Comparison of ENCODE assay signal across 10 mouse cellular contexts in genomic region chr12:42987018-42987606, GRCm38 (mm10).
DNase-seq lines count a peak whose midpoint lies in the region; ATAC-seq lines count a peak whose summit lies in the region.
"Had no signal": no experiment of that assay in that cellular context is flagged by ENCODE, and none has a peak within 500 bp of the region (broad histone marks: within the 10 kb centered on the region; RNA-seq: fewer than 3 reads in every experiment).

No protein-coding gene starts in this region.

- no peaks in the 10 kb centered on the region for H3K36me3 ChIP-seq in forebrain, embryonic 12.5 days (replicated peaks)
- no peaks in the 10 kb centered on the region for H3K36me3 ChIP-seq in liver, embryonic 11.5 days (ENCODE audit: control insufficient read depth, insufficient read depth, low read length)

- DNase-seq in cerebellum, postnatal 10 days = peak; percentile 53 to 70
- no peak for DNase-seq in cerebellum, adult 11 months
- peak; percentile 6 to 30 for DNase-seq in layer of hippocampus, postnatal 10 days (ENCODE audit: low spot score in 2 of 2)
- peak; percentile 60 for DNase-seq in right cerebral cortex, adult 18-20 months
- no peak for DNase-seq in liver, embryonic 11.5 days (ENCODE audit: low spot score)
- DNase-seq in urinary bladder, postnatal 25 days (ENCODE audit: low spot score) = no peak
- DNase-seq in thymus, postnatal 14 days = no peak
- DNase-seq: kidney, postnatal 14 days had no signal

- no peak overlapping the region for H3K9ac ChIP-seq in forebrain, embryonic 12.5 days
- H3K9ac ChIP-seq in liver, embryonic 11.5 days (ENCODE audit: low read depth, low read length) = no peak overlapping the region

- no peak overlapping the region for H3K4me2 ChIP-seq in forebrain, embryonic 12.5 days
- no peak overlapping the region for H3K4me2 ChIP-seq in liver, embryonic 11.5 days

- no peak overlapping the region for H3K27ac ChIP-seq in forebrain, embryonic 12.5 days
- no peak overlapping the region for H3K27ac ChIP-seq in liver, embryonic 11.5 days (ENCODE audit: low read depth, low read length)

- peaks cover 3% of the 10 kb centered on the region; the same call in 1 of the 2 replicates for H3K4me1 ChIP-seq in forebrain, embryonic 12.5 days
- no peaks in the 10 kb centered on the region for H3K4me1 ChIP-seq in liver, embryonic 11.5 days (replicated peaks; ENCODE audit: control insufficient read depth, insufficient read depth, low read length)

- WGBS in forebrain, embryonic 12.5 days = 24% methylated on average over 2 of the region's 2 CpGs
- WGBS in liver, embryonic 11.5 days = 32% methylated on average over 2 of the region's 2 CpGs

- no peaks in the 10 kb centered on the region for H3K9me3 ChIP-seq in forebrain, embryonic 12.5 days
- no peaks in the 10 kb centered on the region for H3K9me3 ChIP-seq in liver, embryonic 11.5 days (ENCODE audit: control insufficient read depth, low read length)

- H3K27me3 ChIP-seq in forebrain, embryonic 12.5 days = no peaks in the 10 kb centered on the region
- H3K27me3 ChIP-seq in liver, embryonic 11.5 days (replicated peaks; ENCODE audit: control insufficient read depth, insufficient read depth, low read length) = no peaks in the 10 kb centered on the region

- ATAC-seq in forebrain, embryonic 12.5 days (ENCODE audit: low FRiP score) = peak; percentile 76; the same call in 1 of the 2 replicates
- no peak for ATAC-seq in liver, embryonic 11.5 days (replicated peaks; ENCODE audit: low FRiP score)

- no peak overlapping the region for H3K4me3 ChIP-seq in forebrain, embryonic 12.5 days (replicated peaks)
- no peak overlapping the region for H3K4me3 ChIP-seq in liver, embryonic 11.5 days (ENCODE audit: low read depth, low read length)
- H3K4me3 ChIP-seq: myocyte had no signal

Comparison
In these comparisons a context has a peak if more than half of its experiments do, and no peak if none do; other contexts are left out.
1. DNase-seq: peak in cerebellum, postnatal 10 days (2 of 2), layer of hippocampus, postnatal 10 days (2 of 2) and right cerebral cortex, adult 18-20 months (single experiment); none in cerebellum, adult 11 months (single experiment), liver, embryonic 11.5 days (single experiment), urinary bladder, postnatal 25 days (single experiment) and thymus, postnatal 14 days (single experiment).